Mouse (Mus musculus): ENCODE measurements around the gene Acvr2a. TPM values are rescaled to one million over a fixed set of nuclear protein-coding genes. Genes with fewer than 3 reads are reported as not detected.
"Not testable (repeated sequence)": the region's sequence is repeated elsewhere in the genome, so short reads cannot be mapped to it uniquely, and the experiment has no call there.

Acvr2a gene
- total RNA-seq, 2 experiments from 2014 or later = 0.60 TPM; not detected in 1

DNA sequence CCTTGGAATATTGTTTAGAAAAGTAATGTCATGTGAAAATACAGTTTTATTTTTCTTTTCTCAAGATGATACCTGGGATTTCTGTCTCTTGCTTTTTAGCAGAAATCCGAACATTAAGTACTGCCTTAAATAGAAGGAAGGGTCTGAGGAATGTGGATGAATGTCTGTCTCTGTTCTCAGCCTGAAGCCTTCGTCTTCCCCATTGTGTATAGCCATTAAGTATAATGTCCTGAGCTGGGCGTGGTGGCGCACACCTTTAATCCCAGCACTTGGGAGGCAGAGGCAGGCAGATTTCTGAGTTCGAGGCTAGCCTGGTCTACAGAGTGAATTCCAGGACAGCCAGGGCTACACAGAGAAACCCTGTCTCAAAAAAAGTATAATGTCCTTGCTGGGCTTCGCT lies 51.7 kb downstream of the Acvr2a start:
- ATAC-seq (replicated peaks; ENCODE audit: low FRiP score, poor library complexity, severe bottlenecking) = not testable (repeated sequence)

GRCm38 (mm10) chr2:48868199-48868913 lies 54.4 kb downstream of the Acvr2a start:
- ATAC-seq (replicated peaks; ENCODE audit: low FRiP score, poor library complexity, severe bottlenecking) = no peak

DNA sequence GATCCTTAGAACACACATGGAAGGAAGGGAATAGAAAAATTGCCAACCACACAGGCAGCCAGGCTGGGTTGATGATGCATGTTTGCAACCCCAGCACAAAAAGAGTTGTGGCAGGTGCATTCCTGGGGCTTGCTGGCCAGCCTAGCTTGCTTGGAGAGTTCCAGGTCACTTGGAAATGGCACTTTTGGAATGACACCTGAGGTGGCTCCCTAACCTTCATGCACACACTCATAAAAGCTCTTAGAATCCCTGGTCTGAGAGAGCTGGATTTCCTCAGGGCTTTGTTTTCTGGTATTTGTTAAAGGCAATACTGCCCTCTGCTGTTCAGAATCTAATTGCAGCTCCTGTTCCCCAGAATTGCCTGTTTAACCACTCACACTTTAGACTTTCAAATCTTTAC lies 72.0 kb downstream of the Acvr2a start:
- ATAC-seq (replicated peaks; ENCODE audit: low FRiP score, poor library complexity, severe bottlenecking) = no peak

- no peak for ATAC-seq (replicated peaks; ENCODE audit: low FRiP score, poor library complexity, severe bottlenecking)
These were observed 81.3 kb downstream of the Acvr2a start for GRCm38 (mm10) chr2:48895186-48895585.

DNA sequence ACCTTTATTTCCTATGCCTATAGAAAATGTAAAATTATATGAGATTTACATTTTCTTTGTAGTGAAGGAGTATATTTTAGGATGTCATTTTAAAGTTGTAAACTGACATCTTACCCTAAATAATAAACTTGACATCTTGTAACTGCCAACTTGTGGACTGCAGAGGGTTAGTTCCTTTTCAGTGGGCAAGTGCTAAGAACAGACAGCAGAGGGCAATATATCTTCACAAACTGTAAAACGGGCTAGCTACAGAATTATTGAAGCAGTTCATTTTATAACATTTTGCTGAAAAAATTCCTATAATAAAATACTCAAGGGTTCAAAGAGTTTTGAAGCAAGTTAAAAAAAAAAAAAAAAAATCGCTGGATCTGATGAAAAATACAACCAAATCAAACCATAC lies 95.0 kb downstream of the Acvr2a start:
- ATAC-seq (replicated peaks; ENCODE audit: low FRiP score, poor library complexity, severe bottlenecking) = no peak

DNA sequence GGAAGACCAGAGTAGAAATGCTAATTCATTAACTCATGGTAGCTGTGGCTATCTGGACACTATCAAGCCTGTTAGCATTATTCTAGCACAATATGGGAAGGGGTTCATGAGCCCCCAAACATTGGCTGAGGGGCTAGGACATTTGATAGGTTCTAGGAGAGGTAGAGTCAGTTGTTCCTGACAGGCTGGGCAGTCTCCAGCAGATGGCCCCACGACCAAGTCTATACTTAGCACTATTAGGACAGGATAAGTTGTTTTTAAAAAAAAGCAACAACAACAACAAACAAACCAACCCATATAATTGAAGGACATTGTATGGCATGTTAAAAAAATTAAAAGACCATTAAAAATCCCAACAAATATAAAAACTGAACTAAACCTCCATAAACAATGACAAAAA lies 100.3 kb downstream of the Acvr2a start:
- no peak for ATAC-seq (replicated peaks; ENCODE audit: low FRiP score, poor library complexity, severe bottlenecking)

DNA sequence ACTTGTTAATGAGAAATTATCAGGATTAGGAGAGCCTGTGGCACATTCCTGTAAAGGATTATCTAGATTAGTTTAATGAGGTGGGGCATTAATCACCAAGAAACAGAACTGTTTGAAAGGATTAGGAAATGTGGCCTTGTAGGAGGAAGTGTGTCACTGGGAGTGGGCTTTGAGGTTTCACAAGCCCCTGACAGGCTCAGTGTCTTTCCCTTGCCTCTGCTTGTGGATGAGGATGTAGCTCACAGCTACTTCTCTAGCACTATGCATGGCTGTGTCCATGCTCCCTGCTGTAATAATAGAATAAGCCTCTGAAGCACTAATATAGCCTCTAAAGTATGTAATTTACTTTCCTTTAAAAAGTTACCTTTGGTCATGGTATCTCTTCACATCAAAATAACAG lies 101.9 kb downstream of the Acvr2a start:
- no peak for ATAC-seq (replicated peaks; ENCODE audit: low FRiP score, poor library complexity, severe bottlenecking)

DNA sequence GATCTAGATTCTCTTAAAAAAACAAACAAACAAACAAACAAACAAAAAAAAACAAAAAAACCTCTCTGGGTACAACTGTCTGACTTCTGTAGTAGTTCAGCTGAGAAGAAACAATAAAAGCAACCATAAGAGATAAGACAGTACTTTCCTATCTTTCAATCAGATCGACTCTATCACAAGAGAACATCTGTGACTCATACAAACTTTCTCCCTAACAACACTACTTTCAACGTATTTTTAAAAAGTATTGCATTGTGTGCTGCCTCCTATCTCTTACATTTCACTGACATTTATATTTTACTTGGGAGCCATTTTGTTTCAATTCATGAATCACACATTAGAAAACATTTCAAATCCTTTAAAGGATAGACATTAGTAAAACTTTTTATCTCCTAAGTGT lies 121.1 kb downstream of the Acvr2a start:
- no peak for ATAC-seq (replicated peaks; ENCODE audit: low FRiP score, poor library complexity, severe bottlenecking)

GRCm38 (mm10) chr2:48947761-48948160 lies 133.9 kb downstream of the Acvr2a start:
- no peak for ATAC-seq (replicated peaks; ENCODE audit: low FRiP score, poor library complexity, severe bottlenecking)

DNA sequence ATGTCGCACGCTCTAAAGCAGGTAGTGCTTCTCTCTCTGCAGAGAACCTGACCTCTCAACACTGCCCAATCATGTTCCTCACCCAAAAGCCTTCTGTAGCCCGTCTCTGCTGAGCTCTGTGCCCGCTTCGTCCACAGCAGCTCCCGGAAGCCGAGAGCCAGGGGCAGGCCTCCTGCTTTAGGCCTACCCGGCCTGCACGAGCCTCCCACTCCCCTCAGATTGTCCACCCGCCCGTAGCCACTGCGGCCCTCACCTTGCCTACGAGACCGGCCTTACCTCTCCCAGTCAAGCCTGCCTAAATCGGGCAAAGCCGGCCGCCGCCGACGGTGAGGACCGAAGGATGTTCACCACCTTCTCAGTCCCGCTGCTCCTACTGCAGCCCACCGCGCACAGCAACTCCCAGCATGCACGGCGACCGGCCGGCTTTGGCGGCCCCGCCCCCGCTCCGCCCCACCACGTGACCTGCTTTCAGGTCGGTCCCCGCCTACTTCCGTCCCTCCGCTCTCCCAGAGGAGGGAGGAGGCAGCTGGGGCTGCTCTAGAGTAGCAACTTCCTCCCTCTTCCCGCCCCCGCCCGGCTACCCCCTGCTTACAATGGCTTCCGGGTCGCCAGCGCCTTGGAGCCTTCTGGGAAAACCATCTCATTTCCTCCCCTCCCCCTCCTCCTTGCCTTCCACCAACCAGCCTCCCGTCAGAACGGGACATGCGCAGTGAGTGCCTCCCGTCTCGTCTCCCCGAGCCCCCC lies 135.1 kb downstream of the Acvr2a start, which contains the start of gene Mbd5:
Gene Mbd5 (plus strand): TSS at position 668 of the 744 bp plus-strand sequence.
- ATAC-seq (replicated peaks; ENCODE audit: low FRiP score, poor library complexity, severe bottlenecking) = peak; percentile 91

- peak; percentile 36 for ATAC-seq (replicated peaks; ENCODE audit: low FRiP score, poor library complexity, severe bottlenecking)
These were observed 135.9 kb downstream of the Acvr2a start for GRCm38 (mm10) chr2:48949743-48950251.

- no peak for ATAC-seq (replicated peaks; ENCODE audit: low FRiP score, poor library complexity, severe bottlenecking)
These were observed 136.2 kb downstream of the Acvr2a start, which contains the start of gene Orc4 for GRCm38 (mm10) chr2:48950252-48950315. Orc4 (minus strand) TSS chr2:48950277.

DNA sequence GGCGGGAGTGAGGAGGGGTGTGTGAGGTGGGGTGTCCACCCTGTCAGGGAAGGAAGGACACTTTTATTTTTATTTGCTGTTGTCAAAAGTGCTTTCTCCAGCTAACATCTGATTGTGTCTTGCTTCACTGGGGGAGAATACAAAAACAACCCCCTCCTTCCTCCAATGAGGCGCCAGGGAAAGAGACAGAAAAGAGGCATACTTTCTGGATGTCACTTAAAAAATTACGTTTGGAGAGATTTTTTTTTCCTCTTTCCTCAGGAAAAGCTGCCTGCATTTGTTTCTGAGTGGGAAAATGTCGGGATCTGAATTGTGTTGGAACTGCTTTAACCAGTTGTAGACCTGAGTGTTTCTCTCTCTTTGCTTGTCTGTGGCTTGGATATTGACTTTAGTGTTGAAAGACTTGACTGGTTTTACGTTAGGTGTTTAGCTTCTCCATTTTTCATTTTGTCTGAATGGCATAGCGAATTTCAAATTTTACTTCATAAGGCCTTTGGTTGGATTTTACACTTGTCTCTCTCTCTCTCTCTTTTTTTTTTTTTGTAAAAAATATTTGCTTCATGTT lies 136.5 kb downstream of the Acvr2a start:
- ATAC-seq (replicated peaks; ENCODE audit: low FRiP score, poor library complexity, severe bottlenecking) = no peak

Other genes starting within 250 kb of the Acvr2a start
- gene Mbd5, start 135.4 kb downstream of the Acvr2a start, total RNA-seq (2015; ENCODE audit: low replicate concordance) = 20.3 and 51.3 TPM in 2 replicates
- gene Mbd5, start 135.4 kb downstream of the Acvr2a start, total RNA-seq (2017; ENCODE audit: low replicate concordance) = 12.9 and 32.1 TPM in 2 replicates
- 71.3 and 73.0 TPM in 2 replicates for gene Orc4, start 136.2 kb downstream of the Acvr2a start, total RNA-seq (2015; ENCODE audit: low replicate concordance)
- 33.1 and 36.5 TPM in 2 replicates for gene Orc4, start 136.2 kb downstream of the Acvr2a start, total RNA-seq (2017; ENCODE audit: low replicate concordance)

Measured in erythroblast, adult 5-6 weeks (primary cell).